Mouse (Mus musculus) CH12.LX (cell line): Measurements from ENCODE around the gene Lhcgr. TPM values are rescaled to one million over a fixed set of nuclear protein-coding genes. Genes with fewer than 3 reads are reported as not detected.
A peak's percentile ranks its signal among the peaks of the same experiment; 100 is the strongest.

Experiments used
- DNase-seq: peaks from one replicate; pipeline ENCODE4 v3.0.0-alpha.2; 2013; ENCODE audit errors: extremely low read depth
- H3K27ac ChIP-seq: 2 replicates; pipeline ENCODE4 v1.5.1; 2012; ENCODE audit warnings: low read depth, mild to moderate bottlenecking, control low read depth, moderate library complexity; ENCODE audit not compliant: insufficient read depth
- H3K27me3 ChIP-seq: replicated peaks from 2 replicates; pipeline ENCODE3; 2012; ENCODE audit warnings: inconsistent platforms
- H3K36me3 ChIP-seq, 2 experiments: replicated peaks in 1 of 2; 2 replicates each; pipeline versions ENCODE3 to v1.6.1; 2012; ENCODE audit warnings: inconsistent platforms in 1 of 2, low read length in 1 of 2, mild to moderate bottlenecking in 1 of 2, mixed read lengths in 1 of 2, moderate library complexity in 1 of 2; ENCODE audit not compliant: control insufficient read depth in 1 of 2, insufficient read depth in 1 of 2
- H3K4me1 ChIP-seq, 2 experiments: 2 replicates each; pipeline ENCODE4 v1.6.1; 2012; ENCODE audit warnings: inconsistent platforms in 1 of 2, moderate library complexity in 1 of 2; ENCODE audit not compliant: insufficient read depth in 2 of 2, control insufficient read depth in 1 of 2
- H3K4me2 ChIP-seq: 2 replicates; pipeline ENCODE4 v1.6.1; 2012; ENCODE audit warnings: low read depth, mild to moderate bottlenecking, control low read depth; ENCODE audit not compliant: poor library complexity, insufficient read depth, severe bottlenecking
- H3K4me3 ChIP-seq, 3 experiments: fragments of 150-350 bp in 1 of 3; sonication (generic) in 1 of 3; replicated peaks in 1 of 3; 2 replicates each; pipeline versions ENCODE3 to v1.5.1; 2011 to 2012; ENCODE audit warnings: low read depth in 2 of 3, low read length in 2 of 3, mild to moderate bottlenecking in 2 of 3, moderate library complexity in 2 of 3, control low read depth in 1 of 3, improper control_type of control experiment in 1 of 3, inconsistent platforms in 1 of 3, mixed read lengths in 1 of 3; ENCODE audit not compliant: poor library complexity in 1 of 3
- H3K79me2 ChIP-seq: replicated peaks from 2 replicates; pipeline ENCODE4 v1.6.1; 2012; ENCODE audit warnings: mild to moderate bottlenecking, moderate library complexity; ENCODE audit not compliant: control insufficient read depth, poor library complexity, insufficient read depth, severe bottlenecking; ENCODE audit errors: extremely low read depth
- H3K9ac ChIP-seq: 2 replicates; pipeline ENCODE4 v1.6.1; 2012; ENCODE audit warnings: low read depth, mild to moderate bottlenecking, control low read depth, moderate library complexity; ENCODE audit not compliant: insufficient read depth
- H3K9me3 ChIP-seq: replicated peaks from 2 replicates; pipeline ENCODE3; 2012; ENCODE audit warnings: low read length, inconsistent platforms, mixed read lengths
- CHD1 ChIP-seq: IDR thresholded peaks from 2 replicates; pipeline ENCODE4 v1.6.1; 2012; ENCODE audit warnings: low read depth, low read length, improper control_type of control experiment, inconsistent platforms
- CHD2 ChIP-seq: IDR thresholded peaks from 2 replicates; pipeline ENCODE4 v1.6.1; 2011; ENCODE audit warnings: low read length, improper control_type of control experiment
- CTCF ChIP-seq, 2 experiments: IDR thresholded peaks in 1 of 2; conservative IDR thresholded peaks in 1 of 2; 2 replicates each; pipeline ENCODE4 v1.5.1; 2011 to 2012; ENCODE audit warnings: low read depth in 2 of 2, low read length in 2 of 2, improper control_type of control experiment in 1 of 2, inconsistent platforms in 1 of 2, mild to moderate bottlenecking in 1 of 2, moderate library complexity in 1 of 2
- E2F4 ChIP-seq: IDR thresholded peaks from 2 replicates; pipeline ENCODE4 v1.6.1; 2011; ENCODE audit warnings: low read depth, low read length, improper control_type of control experiment; ENCODE audit not compliant: insufficient replicate concordance
- ELF1 ChIP-seq: IDR thresholded peaks from 2 replicates; pipeline ENCODE4 v1.6.1; 2014; ENCODE audit warnings: low read depth, mild to moderate bottlenecking, inconsistent platforms, low read length, improper control_type of control experiment
- KAT2A ChIP-seq: IDR thresholded peaks from 2 replicates; pipeline ENCODE4 v1.6.1; 2012; ENCODE audit warnings: low read length, improper control_type of control experiment, inconsistent platforms; ENCODE audit not compliant: insufficient replicate concordance
- MAX ChIP-seq: IDR thresholded peaks from 2 replicates; pipeline ENCODE4 v1.6.1; 2011; ENCODE audit warnings: low read length, improper control_type of control experiment
- MAZ ChIP-seq: IDR thresholded peaks from 2 replicates; pipeline ENCODE4 v1.6.1; 2012; ENCODE audit warnings: low read depth, mild to moderate bottlenecking, inconsistent platforms, low read length, improper control_type of control experiment, moderate library complexity
- PAX5 ChIP-seq: IDR thresholded peaks from 2 replicates; pipeline ENCODE4 v1.6.1; 2012; ENCODE audit warnings: low read length, inconsistent platforms, mixed read lengths
- RAD21 ChIP-seq: IDR thresholded peaks from 2 replicates; pipeline ENCODE4 v1.6.1; 2011; ENCODE audit warnings: low read depth, mild to moderate bottlenecking, low read length, improper control_type of control experiment, moderate library complexity
- SIN3A ChIP-seq: IDR thresholded peaks from 2 replicates; pipeline ENCODE4 v1.6.1; 2012; ENCODE audit warnings: low read length, improper control_type of control experiment, inconsistent platforms
- UBTF ChIP-seq: IDR thresholded peaks from 2 replicates; pipeline ENCODE4 v1.6.1; 2012; ENCODE audit warnings: low read depth, mild to moderate bottlenecking, inconsistent platforms, low read length, improper control_type of control experiment, moderate library complexity
- ZC3H11A ChIP-seq: IDR thresholded peaks from 2 replicates; pipeline ENCODE4 v1.6.1; 2012; ENCODE audit warnings: low read depth, mild to moderate bottlenecking, inconsistent platforms, low read length, improper control_type of control experiment
- ZKSCAN1 ChIP-seq: IDR thresholded peaks from 2 replicates; pipeline ENCODE4 v1.6.1; 2012; ENCODE audit warnings: low read depth, inconsistent platforms, low read length, improper control_type of control experiment, borderline replicate concordance
- ZMIZ1 ChIP-seq: IDR thresholded peaks from 2 replicates; pipeline ENCODE4 v1.6.1; 2012; ENCODE audit warnings: low read depth, mild to moderate bottlenecking, inconsistent platforms, low read length, improper control_type of control experiment
- ZNF384 ChIP-seq: IDR thresholded peaks from 2 replicates; pipeline ENCODE4 v1.6.1; 2012; ENCODE audit warnings: low read depth, low read length, improper control_type of control experiment, inconsistent platforms
- dilution Hi-C: fragments of 300-500 bp; cut with MboI; formaldehyde crosslinking; loops from 2 replicates; pipeline ENCODE4 v1.14.3; 2020; ENCODE audit warnings: low sequenced_read_pairs; ENCODE audit not compliant: extremely low pct_unique_long_range_greater_than_20kb, extremely low pct_ligation_motif_present
- in situ Hi-C: fragments of 300-500 bp; cut with MboI; formaldehyde crosslinking; loops from 3 replicates; pipeline ENCODE4 v1.14.3; 2019; ENCODE audit warnings: low sequenced_read_pairs, low pct_ligation_motif_present, low pct_unique_long_range_greater_than_20kb, mixed read lengths
- polyA plus RNA-seq: library from polyadenylated mRNA; unstranded; fragments of >175 nt; gene quantifications from 2 replicates; pipeline ENCODE4 v1.2.1, GENCODE M21; 2012; ENCODE audit warnings: low read depth; ENCODE audit not compliant: insufficient read length
- total RNA-seq, 2 experiments: library from RNA; depleted of rRNA; stranded (reverse); fragments of 300-350 nt in 1 of 2; fragments of >200 nt in 1 of 2; gene quantifications; 2 replicates each; pipeline ENCODE4 v1.2.3; 2012 to 2014

The Lhcgr gene
- total and polyA plus RNA-seq, 3 experiments: not detected

GRCm38 (mm10) chr17:88688226-88688625, 103.6 kb downstream of the Lhcgr start:
- H3K4me3 ChIP-seq: no peak overlapping the region
- in situ Hi-C loops: no loop called here
- H3K79me2 ChIP-seq: no peaks in the 10 kb centered on the region
- no peak overlapping the region for H3K4me2 ChIP-seq
- H3K27ac ChIP-seq: no peak overlapping the region
- H3K4me1 ChIP-seq: no peaks in the 10 kb centered on the region
- H3K27me3 ChIP-seq: no peaks in the 10 kb centered on the region
- H3K9ac ChIP-seq: no peak overlapping the region
- no peak for DNase-seq
- H3K36me3 ChIP-seq: no peaks in the 10 kb centered on the region
- H3K9me3 ChIP-seq: no peaks in the 10 kb centered on the region
- dilution Hi-C loops: no loop called here
- TF ChIP-seq CHD2: no peak
- TF ChIP-seq E2F4: no peak
- TF ChIP-seq RAD21: no peak
- no peak for TF ChIP-seq UBTF
- TF ChIP-seq ZMIZ1: no peak
- TF ChIP-seq ZNF384: no peak
- TF ChIP-seq KAT2A: no peak
- TF ChIP-seq MAZ: no peak
- TF ChIP-seq ZC3H11A: no peak
- TF ChIP-seq SIN3A: no peak
- TF ChIP-seq ELF1: no peak
- TF ChIP-seq ZKSCAN1: no peak
- no peak for TF ChIP-seq CHD1
- TF ChIP-seq MAX: no peak

- Histone ChIP-seq H3K27me3 (no peaks in the 10 kb centered on the region), H3K4me1 (peaks cover 2 to 9% of the 10 kb centered on the region in 2 experiments; a peak in 2 of 4 replicates), H3K9ac (no peak overlapping the region), H3K4me2 (no peak overlapping the region), H3K9me3 (no peaks in the 10 kb centered on the region), H3K79me2 (no peaks in the 10 kb centered on the region), H3K4me3 (no peak overlapping the region), H3K36me3 (no peaks in the 10 kb centered on the region), H3K27ac (no peak overlapping the region)
- no peak for DNase-seq
- TF ChIP-seq CTCF (conservative IDR thresholded peaks at IDR 0.05 in 1 of 2, IDR thresholded peaks at IDR 0.05 in 1 of 2; ENCODE audit: low read depth in 2 of 2, low read length in 2 of 2): peak in 1 of 2 experiments; percentile 20; a peak in 1 of 4 replicates
- TF ChIP-seq RAD21: peak; percentile 18
- TF ChIP-seq PAX5: no peak
- in situ Hi-C loops: no loop called here
- dilution Hi-C loops: no loop called here
These were observed 116.2 kb downstream of the Lhcgr start for GRCm38 (mm10) chr17:88675310-88676309.
